Mouse (Mus musculus): ENCODE results near the gene Sfmbt2.

Gene Sfmbt2

GRCm38 (mm10) chr2:10565491-10565890, 195.2 kb downstream of the Sfmbt2 start:
- no peak for DNase-seq (ENCODE audit: low read depth, low spot score)

- no peak for DNase-seq (ENCODE audit: low read depth, low spot score)
These were observed 199.1 kb downstream of the Sfmbt2 start for GRCm38 (mm10) chr2:10569392-10569791.

- DNase-seq (ENCODE audit: low read depth, low spot score): no peak
These were observed 202.0 kb downstream of the Sfmbt2 start for GRCm38 (mm10) chr2:10572311-10572710.

- DNase-seq (ENCODE audit: low read depth, low spot score): no peak
These were observed 205.8 kb downstream of the Sfmbt2 start for GRCm38 (mm10) chr2:10575962-10576740.

GRCm38 (mm10) chr2:10582673-10583072, 212.4 kb downstream of the Sfmbt2 start:
- DNase-seq (ENCODE audit: low read depth, low spot score): no peak

GRCm38 (mm10) chr2:10583103-10583502, 212.8 kb downstream of the Sfmbt2 start:
- no peak for DNase-seq (ENCODE audit: low read depth, low spot score)

GRCm38 (mm10) chr2:10591310-10591709, 221.0 kb downstream of the Sfmbt2 start:
- no peak for DNase-seq (ENCODE audit: low read depth, low spot score)

GRCm38 (mm10) chr2:10615500-10615899, 245.2 kb downstream of the Sfmbt2 start:
- no peak for DNase-seq (ENCODE audit: low read depth, low spot score)

Data from CD4-positive, CD25-positive, alpha-beta regulatory T cell, adult 2 months (primary cell).